Mouse (Mus musculus) c-Kit-positive CD71-positive TER-119-negative erythroid progenitor cells, embryonic 14.5 days (primary cell): ENCODE data around the gene Igfbp3.
A peak's percentile ranks its signal among the peaks of the same experiment; 100 is the strongest.

Experiments used
- DNase-seq: peaks from one replicate; pipeline ENCODE4 v3.0.0-alpha.2; 2013; ENCODE audit warnings: low read depth

Igfbp3 gene

DNA sequence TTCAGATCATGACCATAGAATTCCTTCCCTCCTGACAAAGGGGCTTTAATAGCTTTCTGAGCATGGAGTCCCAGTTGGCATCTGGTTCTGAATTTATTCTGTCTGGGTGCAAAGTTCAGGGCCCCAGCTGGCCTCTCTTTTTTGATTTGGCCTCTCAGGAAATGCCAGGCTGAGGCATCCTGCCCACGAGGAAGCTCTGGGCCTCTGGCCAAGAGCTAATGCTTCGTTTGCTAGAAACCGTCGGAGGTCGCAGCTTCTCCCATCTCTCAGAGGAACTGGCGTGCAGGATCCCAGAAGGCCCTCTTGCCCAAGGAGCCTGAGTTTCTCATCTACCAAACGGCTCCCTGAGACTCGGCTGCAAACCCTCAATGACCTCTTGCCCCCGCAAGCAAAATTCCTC is 2.5 kb downstream of the Igfbp3 start:
- no peak for DNase-seq

DNA sequence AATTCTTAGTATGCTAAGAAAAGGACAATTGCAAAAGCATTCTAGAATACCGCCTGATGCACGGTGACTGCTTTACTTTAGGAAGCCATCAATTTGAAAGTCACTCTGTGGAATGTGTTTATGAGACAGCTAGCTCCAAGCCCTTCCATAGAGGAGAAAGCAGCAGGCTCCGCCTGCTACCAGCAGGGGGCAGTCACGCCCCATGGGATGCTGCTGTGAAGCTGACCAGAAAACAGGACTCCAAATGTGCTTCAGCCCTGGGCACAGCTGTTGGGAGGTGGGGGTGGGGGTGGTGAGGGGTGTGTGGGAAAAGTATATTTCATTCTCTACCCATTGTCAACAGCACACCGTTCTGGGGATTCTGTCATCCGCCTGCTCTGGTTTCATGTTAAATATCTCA is 3.4 kb downstream of the Igfbp3 start:
- no peak for DNase-seq

- DNase-seq = no peak
Observed at GRCm38 (mm10) chr11:7203846-7204245, 9.9 kb downstream of the Igfbp3 start.

- DNase-seq = no peak
Observed at GRCm38 (mm10) chr11:7202206-7202605, 11.5 kb downstream of the Igfbp3 start.

GRCm38 (mm10) chr11:7200393-7200783 is 13.3 kb downstream of the Igfbp3 start:
- DNase-seq = no peak

DNA sequence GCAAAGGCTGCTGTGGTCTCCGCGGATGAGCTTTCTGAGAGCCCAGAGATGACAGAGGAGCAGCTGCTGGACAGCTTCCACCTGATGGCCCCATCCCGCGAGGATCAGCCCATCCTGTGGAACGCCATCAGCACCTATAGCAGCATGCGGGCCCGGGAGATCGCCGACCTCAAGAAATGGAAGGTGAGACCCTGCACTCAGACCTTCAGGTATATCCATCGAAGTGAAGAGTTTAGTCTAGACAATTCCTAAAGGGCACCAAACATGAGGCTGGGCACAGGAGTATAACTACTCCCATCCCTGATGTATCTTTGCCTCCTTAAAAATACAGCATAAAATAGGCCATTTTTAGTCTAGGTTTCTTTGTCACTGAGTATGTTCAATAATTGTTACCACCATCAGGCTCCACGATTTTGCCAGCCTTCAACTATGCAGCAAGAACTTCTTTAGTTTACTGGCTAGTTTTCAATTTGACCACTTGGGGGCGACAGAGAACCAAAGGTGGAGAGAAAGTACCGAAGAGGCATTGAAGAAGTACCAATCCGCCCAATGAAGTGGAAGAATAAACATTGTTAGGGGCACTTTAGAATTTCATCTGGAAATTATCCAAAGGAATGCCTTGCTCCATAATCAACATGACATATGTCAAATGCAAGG is 13.9 kb downstream of the Igfbp3 start:
- DNase-seq = peak; percentile 32

DNA sequence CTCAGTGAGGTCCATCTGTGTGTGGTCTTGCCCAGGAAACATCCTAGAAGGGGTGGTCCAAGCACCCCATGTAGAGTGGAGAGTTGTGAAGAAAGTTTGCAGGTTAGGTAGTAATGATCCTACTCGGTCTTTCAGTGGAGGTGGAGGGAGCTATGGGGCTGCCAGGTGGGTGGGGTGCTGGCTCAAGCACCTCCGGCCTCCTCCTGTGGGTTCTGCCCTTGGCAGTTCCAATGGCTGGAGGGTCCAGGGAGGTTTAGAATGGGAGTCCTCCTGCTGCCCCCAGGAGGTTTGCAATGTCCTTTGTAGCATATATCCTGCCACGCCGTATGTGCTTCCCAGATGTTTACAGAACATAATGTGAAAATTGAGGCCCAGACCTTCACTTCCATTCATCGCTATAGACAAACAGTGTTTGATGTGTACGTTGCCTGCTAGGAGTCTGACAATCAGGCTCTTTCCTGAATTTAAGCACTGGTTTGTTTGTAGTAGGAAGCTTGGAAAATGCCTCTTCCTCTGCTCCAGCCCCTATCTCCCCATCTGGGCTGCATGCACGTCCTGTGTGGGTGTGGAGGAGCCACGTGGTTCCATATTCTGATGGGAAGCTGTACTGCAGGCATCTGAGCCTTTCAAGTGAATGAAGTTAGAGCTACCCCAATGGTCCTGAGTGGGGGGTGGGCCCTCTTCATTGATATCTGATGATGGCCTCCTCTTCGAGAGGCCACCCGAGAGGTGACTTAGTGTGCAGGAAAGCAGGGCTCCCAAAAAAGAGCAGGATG is 15.1 kb downstream of the Igfbp3 start:
- DNase-seq = no peak

GRCm38 (mm10) chr11:7198006-7198405 is 15.7 kb downstream of the Igfbp3 start:
- DNase-seq = no peak

GRCm38 (mm10) chr11:7197491-7197941 is 16.2 kb downstream of the Igfbp3 start, which contains the start of gene Igfbp1:
Gene Igfbp1 (plus strand): TSS chr11:7197782.
- DNase-seq = no peak

- DNase-seq = no peak
Observed at GRCm38 (mm10) chr11:7195312-7195685, 18.4 kb downstream of the Igfbp3 start.

GRCm38 (mm10) chr11:7194432-7195311 is 19.1 kb downstream of the Igfbp3 start:
- DNase-seq = no peak

GRCm38 (mm10) chr11:7193134-7193533 is 20.6 kb downstream of the Igfbp3 start:
- no peak for DNase-seq

DNA sequence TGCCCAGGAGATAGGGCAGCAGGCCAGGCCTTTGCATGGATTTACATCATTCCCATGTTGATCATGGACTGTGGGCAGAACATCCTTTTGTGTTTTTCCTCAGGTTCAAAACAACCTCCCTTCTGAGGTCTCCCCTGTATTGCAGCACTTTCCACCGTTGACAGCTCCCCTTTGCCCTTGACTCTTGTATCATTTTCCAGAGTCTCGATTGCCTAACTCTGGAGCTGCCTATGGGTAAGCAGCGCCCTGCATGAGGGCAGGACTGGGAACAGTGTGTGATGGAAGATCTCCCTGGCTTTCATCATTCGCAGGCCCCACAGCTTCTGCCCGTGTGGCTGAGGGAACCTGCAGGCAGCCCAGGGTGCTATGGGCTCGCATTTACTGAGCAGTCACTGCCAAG is 21.0 kb downstream of the Igfbp3 start:
- DNase-seq = no peak

GRCm38 (mm10) chr11:7188469-7188868 is 25.3 kb downstream of the Igfbp3 start, which contains the start of gene Gm11985:
Gene Gm11985 (minus strand): TSS chr11:7188569.
- no peak for DNase-seq

- no peak for DNase-seq
Observed at GRCm38 (mm10) chr11:7187472-7187871, 26.3 kb downstream of the Igfbp3 start.

- DNase-seq = no peak
Observed at GRCm38 (mm10) chr11:7184420-7184819, 29.3 kb downstream of the Igfbp3 start.

GRCm38 (mm10) chr11:7182409-7183042 is 31.2 kb downstream of the Igfbp3 start:
- no peak for DNase-seq

- no peak for DNase-seq
Observed at GRCm38 (mm10) chr11:7179276-7179675, 34.4 kb downstream of the Igfbp3 start.

- no peak for DNase-seq
Observed at GRCm38 (mm10) chr11:7178724-7179123, 35.0 kb downstream of the Igfbp3 start.

GRCm38 (mm10) chr11:7173664-7174063 is 40.1 kb downstream of the Igfbp3 start:
- DNase-seq = no peak

- no peak for DNase-seq
Observed at GRCm38 (mm10) chr11:7169645-7170044, 44.1 kb downstream of the Igfbp3 start.

DNA sequence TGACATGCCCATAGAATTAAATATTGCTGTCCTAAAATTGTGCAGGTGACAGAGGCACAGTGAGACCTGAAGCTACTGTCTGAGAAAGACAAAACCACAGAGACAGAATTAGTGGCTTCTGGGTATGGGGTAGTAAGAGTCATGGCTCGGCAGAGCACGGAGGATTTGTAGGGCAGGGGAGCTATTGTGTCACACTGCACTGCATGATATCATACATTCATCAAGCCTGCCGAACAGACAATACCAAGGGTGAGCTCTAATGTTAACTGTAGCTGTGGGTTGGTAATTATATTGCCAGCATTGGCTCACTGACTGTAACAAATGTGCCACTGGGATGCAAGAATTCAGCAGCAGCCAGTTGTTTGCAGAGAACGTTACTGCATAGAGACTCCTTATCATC is 49.3 kb downstream of the Igfbp3 start:
- no peak for DNase-seq
